Mouse (Mus musculus): Measurements from ENCODE around the gene Fbxw10. TPM values are rescaled to one million over a fixed set of nuclear protein-coding genes. Genes with fewer than 3 reads are reported as not detected.

Gene Fbxw10
- polyA plus RNA-seq, 1 experiment, result 0.06 TPM

- H3K36me3 ChIP-seq (ENCODE audit: control insufficient read depth, insufficient read depth, low read length), result no peaks in the 10 kb centered on the region
- H3K4me1 ChIP-seq (ENCODE audit: control insufficient read depth, insufficient read depth, insufficient read length, low read length), result peaks cover 8% of the 10 kb centered on the region
- H3K27me3 ChIP-seq (ENCODE audit: control insufficient read depth, insufficient read depth, low read length), result no peaks in the 10 kb centered on the region
- no peak overlapping the region for H3K4me3 ChIP-seq (ENCODE audit: low read depth, low read length)
- WGBS, result 46% methylated on average over 4 of the region's 4 CpGs
- H3K27ac ChIP-seq (ENCODE audit: insufficient read depth, low read depth, low read length), result no peak overlapping the region
- no peak for TF ChIP-seq CTCF (IDR thresholded peaks at IDR 0.05; ENCODE audit: extremely low read depth, insufficient read length, insufficient replicate concordance, low read depth, low read length)
- TF ChIP-seq POLR2A (IDR thresholded peaks at IDR 0.05; ENCODE audit: low read depth, low read length), result no peak
Observed at GRCm38 (mm10) chr11:62814625-62815024, 32.2 kb upstream of the Fbxw10 start.

- H3K27me3 ChIP-seq (ENCODE audit: control insufficient read depth, insufficient read depth, low read length), result no peaks in the 10 kb centered on the region
- no peaks in the 10 kb centered on the region for H3K36me3 ChIP-seq (ENCODE audit: control insufficient read depth, insufficient read depth, low read length)
- H3K4me3 ChIP-seq (ENCODE audit: low read depth, low read length), result no peak overlapping the region
- no peak overlapping the region for H3K27ac ChIP-seq (ENCODE audit: insufficient read depth, low read depth, low read length)
- peaks cover 12% of the 10 kb centered on the region for H3K4me1 ChIP-seq (ENCODE audit: control insufficient read depth, insufficient read depth, insufficient read length, low read length)
- 92% methylated on average over 1 of the region's 1 CpGs for WGBS
- no peak for TF ChIP-seq CTCF (IDR thresholded peaks at IDR 0.05; ENCODE audit: extremely low read depth, insufficient read length, insufficient replicate concordance, low read depth, low read length)
- no peak for TF ChIP-seq POLR2A (IDR thresholded peaks at IDR 0.05; ENCODE audit: low read depth, low read length)
Observed at GRCm38 (mm10) chr11:62815438-62815837, 31.4 kb upstream of the Fbxw10 start.

GRCm38 (mm10) chr11:62816591-62816990 lies 30.3 kb upstream of the Fbxw10 start:
- Histone ChIP-seq H3K4me3 (ENCODE audit: low read depth, low read length) (no peak overlapping the region), H3K36me3 (ENCODE audit: control insufficient read depth, insufficient read depth, low read length) (no peaks in the 10 kb centered on the region), H3K27ac (ENCODE audit: insufficient read depth, low read depth, low read length) (no peak overlapping the region), H3K4me1 (ENCODE audit: control insufficient read depth, insufficient read depth, insufficient read length, low read length) (peaks cover 12% of the 10 kb centered on the region), H3K27me3 (ENCODE audit: control insufficient read depth, insufficient read depth, low read length) (no peaks in the 10 kb centered on the region)
- TF ChIP-seq POLR2A (IDR thresholded peaks at IDR 0.05; ENCODE audit: low read depth, low read length) (no peak), CTCF (IDR thresholded peaks at IDR 0.05; ENCODE audit: extremely low read depth, insufficient read length, insufficient replicate concordance, low read depth, low read length) (no peak)
- 10% methylated on average over 6 of the region's 6 CpGs for WGBS

GRCm38 (mm10) chr11:62819059-62819686 lies 27.7 kb upstream of the Fbxw10 start:
- Histone ChIP-seq H3K27ac (ENCODE audit: insufficient read depth, low read depth, low read length) (no peak overlapping the region), H3K27me3 (ENCODE audit: control insufficient read depth, insufficient read depth, low read length) (no peaks in the 10 kb centered on the region), H3K4me3 (ENCODE audit: low read depth, low read length) (no peak overlapping the region), H3K4me1 (ENCODE audit: control insufficient read depth, insufficient read depth, insufficient read length, low read length) (peaks cover 17% of the 10 kb centered on the region), H3K36me3 (ENCODE audit: control insufficient read depth, insufficient read depth, low read length) (no peaks in the 10 kb centered on the region)
- no peak for TF ChIP-seq POLR2A (IDR thresholded peaks at IDR 0.05; ENCODE audit: low read depth, low read length)
- TF ChIP-seq CTCF (IDR thresholded peaks at IDR 0.05; ENCODE audit: extremely low read depth, insufficient read length, insufficient replicate concordance, low read depth, low read length), result no peak
- WGBS, result 60% methylated on average over 8 of the region's 8 CpGs

GRCm38 (mm10) chr11:62820059-62820541 lies 26.8 kb upstream of the Fbxw10 start, which contains the start of gene Trim16:
Gene Trim16, plus strand, starts transcription at chr11:62820231.
- Histone ChIP-seq H3K27ac (ENCODE audit: insufficient read depth, low read depth, low read length) (peak within 1 kb of the TSS; percentile 90), H3K4me1 (ENCODE audit: control insufficient read depth, insufficient read depth, insufficient read length, low read length) (peaks cover 26% of the 10 kb centered on the region), H3K4me3 (ENCODE audit: low read depth, low read length) (peak within 1 kb of the TSS; percentile 80), H3K27me3 (ENCODE audit: control insufficient read depth, insufficient read depth, low read length) (no peaks in the 10 kb centered on the region), H3K36me3 (ENCODE audit: control insufficient read depth, insufficient read depth, low read length) (no peaks in the 10 kb centered on the region)
- 2% methylated on average over 15 of the region's 15 CpGs for WGBS
- peak; percentile 15; the same call in 1 of the 2 replicates for TF ChIP-seq CTCF (IDR thresholded peaks at IDR 0.05; ENCODE audit: extremely low read depth, insufficient read length, insufficient replicate concordance, low read depth, low read length)
- TF ChIP-seq POLR2A (IDR thresholded peaks at IDR 0.05; ENCODE audit: low read depth, low read length), result peak; percentile 93

- H3K4me3 ChIP-seq (ENCODE audit: low read depth, low read length), result peak overlapping the region; percentile 80
- TF ChIP-seq CTCF (IDR thresholded peaks at IDR 0.05; ENCODE audit: extremely low read depth, insufficient read length, insufficient replicate concordance, low read depth, low read length), result no peak
- TF ChIP-seq POLR2A (IDR thresholded peaks at IDR 0.05; ENCODE audit: low read depth, low read length), result no peak
- no peaks in the 10 kb centered on the region for H3K36me3 ChIP-seq (ENCODE audit: control insufficient read depth, insufficient read depth, low read length)
- H3K27me3 ChIP-seq (ENCODE audit: control insufficient read depth, insufficient read depth, low read length), result no peaks in the 10 kb centered on the region
- H3K27ac ChIP-seq (ENCODE audit: insufficient read depth, low read depth, low read length), result peak overlapping the region; percentile 90
- peaks cover 32% of the 10 kb centered on the region for H3K4me1 ChIP-seq (ENCODE audit: control insufficient read depth, insufficient read depth, insufficient read length, low read length)
- WGBS, result under 1% methylated on average over 16 of the region's 16 CpGs
Observed at GRCm38 (mm10) chr11:62820661-62821437, 26.0 kb upstream of the Fbxw10 start.

- Histone ChIP-seq H3K4me1 (ENCODE audit: control insufficient read depth, insufficient read depth, insufficient read length, low read length) (peaks cover 37% of the 10 kb centered on the region), H3K27ac (ENCODE audit: insufficient read depth, low read depth, low read length) (peak overlapping the region; percentile 90), H3K36me3 (ENCODE audit: control insufficient read depth, insufficient read depth, low read length) (0 out of 2 replicates have a peak, but pooled peaks cover 2% of the 10 kb centered on the region), H3K4me3 (ENCODE audit: low read depth, low read length) (peak overlapping the region; percentile 51), H3K27me3 (ENCODE audit: control insufficient read depth, insufficient read depth, low read length) (no peaks in the 10 kb centered on the region)
- no peak for TF ChIP-seq CTCF (IDR thresholded peaks at IDR 0.05; ENCODE audit: extremely low read depth, insufficient read length, insufficient replicate concordance, low read depth, low read length)
- WGBS, result 9% methylated on average over 5 of the region's 5 CpGs
Observed at GRCm38 (mm10) chr11:62821893-62822292, 25.0 kb upstream of the Fbxw10 start.
